Mouse (Mus musculus) kidney, postnatal 10 days (tissue): ENCODE measurements around the gene Tbc1d22b.

ENCODE experiments used
- DNase-seq: peaks from one replicate; pipeline ENCODE4 v3.0.0; 2021; ENCODE audit warnings: mixed read lengths

Tbc1d22b gene

DNA sequence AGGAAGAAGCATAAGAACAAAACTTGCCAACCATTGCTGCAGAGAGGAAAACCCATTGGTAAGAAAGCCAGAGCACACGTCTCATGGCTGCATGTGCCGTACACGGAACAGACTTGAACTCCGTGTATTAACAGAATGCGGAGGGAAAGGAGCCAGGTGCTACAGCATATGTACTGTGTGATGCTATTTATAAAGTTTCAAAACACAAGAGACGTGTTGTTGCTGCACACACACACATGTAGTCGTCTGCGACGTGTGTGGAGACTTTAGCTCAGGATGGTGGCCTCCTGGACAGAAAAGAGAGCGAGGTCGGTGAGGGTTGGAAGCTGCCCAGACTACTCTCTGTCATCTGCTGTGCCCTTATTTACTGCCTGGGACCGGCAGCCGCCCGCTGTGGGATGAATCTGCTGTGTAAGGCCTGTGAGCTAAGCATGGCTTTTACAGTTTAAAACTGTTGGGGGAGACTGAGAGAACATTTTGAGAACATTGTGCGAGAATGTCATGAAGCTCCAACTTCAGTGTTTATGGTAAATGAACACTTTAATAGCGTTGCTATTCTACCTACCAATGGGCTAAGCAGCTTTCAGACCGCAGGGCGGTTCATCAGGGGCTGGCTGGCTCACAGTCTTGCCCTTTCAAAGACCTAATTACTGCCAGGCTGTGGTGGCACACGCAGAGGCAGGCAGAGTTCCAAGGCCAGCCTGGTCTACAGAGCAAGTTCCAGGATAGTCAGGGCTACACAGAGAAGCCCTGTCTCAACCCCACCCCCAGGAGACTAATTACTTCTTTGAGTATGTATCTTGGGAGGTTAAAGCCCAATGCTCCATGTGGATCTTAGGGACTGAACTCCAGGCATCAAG is 6.5 kb upstream of the Tbc1d22b start:
- no peak for DNase-seq

GRCm38 (mm10) chr17:29544064-29544463 is 5.5 kb upstream of the Tbc1d22b start:
- no peak for DNase-seq

GRCm38 (mm10) chr17:29545241-29545640 is 4.3 kb upstream of the Tbc1d22b start:
- DNase-seq: peak; percentile 40

- DNase-seq: no peak
Measured at GRCm38 (mm10) chr17:29548494-29548893, 1.1 kb upstream of the Tbc1d22b start.

DNA sequence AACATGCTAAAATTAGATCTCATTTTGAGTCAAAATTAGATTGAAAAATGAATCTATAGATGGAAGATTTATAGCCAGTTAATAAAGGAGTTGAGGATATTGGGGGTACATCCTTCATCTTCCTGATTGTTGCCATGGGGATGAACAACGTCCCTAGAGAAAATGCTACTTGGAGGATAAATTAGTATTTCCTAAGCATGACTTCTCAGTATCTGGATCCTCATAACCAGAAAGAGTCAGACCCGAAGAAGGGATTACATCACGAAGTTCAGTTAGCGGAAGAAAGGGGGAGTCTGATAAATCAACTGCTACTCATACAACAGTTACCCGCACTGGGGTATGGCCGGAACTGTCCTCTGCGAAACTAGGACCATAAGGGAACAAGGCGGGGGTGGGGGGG is 591 bp upstream of the Tbc1d22b start:
- no peak for DNase-seq

DNA sequence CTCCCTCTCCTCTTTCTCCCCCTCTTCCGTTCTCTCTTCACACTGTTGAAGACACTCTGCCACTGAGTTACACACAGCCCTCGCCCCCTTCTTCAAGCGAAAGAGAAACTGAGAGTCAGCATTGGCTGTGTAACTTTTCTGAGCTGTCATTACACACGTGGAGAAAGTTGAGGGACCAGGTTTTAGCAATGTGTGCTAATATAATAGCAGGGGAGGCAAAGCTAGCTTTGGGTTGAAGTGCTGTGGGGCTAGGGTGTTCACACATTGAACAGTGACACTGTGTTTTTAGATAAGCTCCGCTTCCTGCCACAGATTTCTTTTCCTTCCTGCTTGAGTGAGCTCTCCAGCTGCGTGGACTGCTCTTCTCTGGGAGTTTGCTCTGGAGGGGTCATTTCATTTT is 1.4 kb downstream of the Tbc1d22b start:
- no peak for DNase-seq

GRCm38 (mm10) chr17:29552162-29552732 is 2.7 kb downstream of the Tbc1d22b start, which contains the start of gene Tmem217:
Tmem217 (minus strand) TSS chr17:29552385.
- DNase-seq: no peak

DNA sequence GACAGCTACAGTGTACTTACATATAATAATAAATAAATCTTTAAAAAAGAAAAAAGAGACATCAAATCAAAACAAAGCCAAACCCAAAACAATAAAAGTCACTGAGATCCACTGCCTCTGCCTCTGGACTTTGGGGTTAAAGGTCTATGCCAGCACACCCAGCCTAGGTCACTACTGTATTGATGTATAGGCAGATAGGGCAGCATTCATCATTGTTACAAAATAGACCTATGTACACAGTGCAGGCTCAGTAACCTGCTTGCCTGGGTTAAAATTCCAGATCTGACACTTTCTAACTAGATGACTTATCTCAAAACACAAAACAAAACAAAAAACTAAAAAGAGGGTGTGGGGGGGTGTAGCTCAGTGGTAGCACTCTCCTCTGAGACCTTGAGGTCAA is 4.6 kb downstream of the Tbc1d22b start:
- DNase-seq: no peak

DNA sequence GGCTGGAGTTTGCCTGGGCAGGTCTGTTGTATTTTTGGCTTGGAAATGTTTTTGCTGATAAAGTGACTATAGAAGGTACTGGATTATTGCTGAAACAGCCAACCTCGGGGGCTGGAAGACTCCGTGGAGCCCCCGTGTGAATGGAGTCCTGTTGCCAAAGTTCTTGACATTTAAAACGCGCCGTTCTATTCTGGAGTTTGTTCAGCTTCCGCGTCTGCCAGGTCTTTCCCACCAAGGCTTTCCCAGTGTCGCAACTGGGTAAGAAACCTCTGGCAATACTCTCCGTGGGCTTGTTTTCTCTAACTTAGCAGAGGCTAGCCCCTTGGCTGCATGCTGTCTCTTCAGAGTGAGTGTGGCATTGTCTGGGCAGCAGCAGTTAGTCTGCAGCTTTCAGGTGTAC is 6.9 kb downstream of the Tbc1d22b start:
- no peak for DNase-seq

GRCm38 (mm10) chr17:29556893-29557292 is 7.3 kb downstream of the Tbc1d22b start:
- DNase-seq: peak; percentile 60

DNA sequence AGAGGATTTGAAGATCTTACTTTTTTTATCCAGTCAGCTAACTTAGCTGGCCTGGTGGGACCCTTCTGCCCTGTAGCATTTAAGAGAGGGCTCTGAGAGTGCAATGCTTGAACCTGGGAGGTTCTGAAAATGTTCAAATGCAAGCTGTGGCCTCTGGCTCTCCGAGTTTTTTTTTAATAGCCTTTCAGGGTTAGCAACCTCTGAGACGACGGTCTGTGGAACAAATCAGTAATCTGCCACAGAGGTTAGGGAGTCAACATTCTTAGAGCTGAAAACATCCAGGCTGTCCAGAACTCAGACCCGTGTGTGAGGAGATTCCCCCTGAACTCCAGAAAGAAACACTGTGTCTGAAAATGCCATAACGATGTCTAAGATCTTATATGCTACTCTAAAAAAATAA is 8.9 kb downstream of the Tbc1d22b start:
- no peak for DNase-seq

- DNase-seq: no peak
Measured at GRCm38 (mm10) chr17:29565521-29565920, 15.9 kb downstream of the Tbc1d22b start.

GRCm38 (mm10) chr17:29568435-29568834 is 18.9 kb downstream of the Tbc1d22b start:
- DNase-seq: no peak

- DNase-seq: no peak
Measured at GRCm38 (mm10) chr17:29569831-29570230, 20.2 kb downstream of the Tbc1d22b start.

- DNase-seq: no peak
Measured at GRCm38 (mm10) chr17:29579579-29580126, 30.1 kb downstream of the Tbc1d22b start.

DNA sequence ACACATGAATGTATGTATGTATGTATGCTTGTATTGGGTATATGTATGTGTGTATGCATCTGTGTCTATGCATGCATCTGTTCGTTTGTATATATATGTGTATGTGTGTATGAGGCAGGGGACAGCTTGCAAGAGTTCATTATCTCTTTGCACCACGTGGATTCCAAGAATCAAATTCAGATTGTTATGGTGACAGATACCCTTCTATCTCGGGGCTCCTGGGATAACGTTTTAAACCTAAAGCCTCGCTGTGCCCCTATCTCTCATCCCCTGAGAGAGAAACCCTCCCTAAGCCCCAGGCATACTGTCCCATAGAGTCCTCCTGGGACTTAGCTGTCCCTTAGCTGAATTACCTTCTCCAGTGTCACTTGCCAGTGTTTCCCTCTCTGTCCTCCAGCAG is 34.0 kb downstream of the Tbc1d22b start:
- no peak for DNase-seq

- DNase-seq: no peak
Measured at GRCm38 (mm10) chr17:29584306-29584705, 34.7 kb downstream of the Tbc1d22b start.

DNA sequence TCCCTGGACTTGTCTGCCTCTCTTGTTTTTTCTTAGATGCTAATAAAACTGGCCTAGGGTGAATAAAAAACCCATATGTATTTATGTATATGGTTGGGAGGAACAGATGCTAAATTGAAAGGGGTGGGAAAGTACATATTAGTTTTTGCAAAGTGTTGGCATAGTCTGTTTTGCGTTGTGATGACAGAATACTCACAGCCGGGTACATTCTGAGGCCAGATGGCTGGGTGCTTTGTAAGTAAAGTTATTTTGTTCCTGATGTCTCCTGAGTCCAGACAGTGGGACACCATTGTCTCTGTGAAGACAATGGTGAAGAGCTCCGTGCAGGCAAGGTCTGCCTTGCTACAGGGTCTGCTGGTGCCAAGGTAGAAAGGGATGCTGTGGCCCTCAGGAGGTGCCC is 35.2 kb downstream of the Tbc1d22b start:
- DNase-seq: no peak

DNA sequence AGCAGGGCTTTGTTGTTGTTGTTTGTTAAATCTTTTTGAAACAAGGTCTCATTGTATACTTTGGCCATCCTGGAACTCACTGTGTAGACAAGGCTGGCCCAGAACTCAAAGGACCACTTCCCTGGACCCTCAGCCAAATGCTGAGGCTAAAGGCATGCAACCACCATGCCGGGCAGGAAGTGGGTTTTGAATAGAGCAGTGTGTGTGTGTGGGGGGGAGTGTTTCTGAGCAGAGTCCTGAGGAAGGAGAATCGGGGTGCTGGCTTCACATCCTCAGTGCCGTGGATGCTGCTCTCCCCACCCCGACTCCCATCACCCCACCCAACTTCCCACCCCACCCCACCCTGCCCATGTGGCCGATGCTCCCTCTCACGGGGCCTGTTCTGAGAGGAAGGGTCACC is 35.9 kb downstream of the Tbc1d22b start:
- no peak for DNase-seq

GRCm38 (mm10) chr17:29586921-29587320 is 37.3 kb downstream of the Tbc1d22b start:
- DNase-seq: no peak

DNA sequence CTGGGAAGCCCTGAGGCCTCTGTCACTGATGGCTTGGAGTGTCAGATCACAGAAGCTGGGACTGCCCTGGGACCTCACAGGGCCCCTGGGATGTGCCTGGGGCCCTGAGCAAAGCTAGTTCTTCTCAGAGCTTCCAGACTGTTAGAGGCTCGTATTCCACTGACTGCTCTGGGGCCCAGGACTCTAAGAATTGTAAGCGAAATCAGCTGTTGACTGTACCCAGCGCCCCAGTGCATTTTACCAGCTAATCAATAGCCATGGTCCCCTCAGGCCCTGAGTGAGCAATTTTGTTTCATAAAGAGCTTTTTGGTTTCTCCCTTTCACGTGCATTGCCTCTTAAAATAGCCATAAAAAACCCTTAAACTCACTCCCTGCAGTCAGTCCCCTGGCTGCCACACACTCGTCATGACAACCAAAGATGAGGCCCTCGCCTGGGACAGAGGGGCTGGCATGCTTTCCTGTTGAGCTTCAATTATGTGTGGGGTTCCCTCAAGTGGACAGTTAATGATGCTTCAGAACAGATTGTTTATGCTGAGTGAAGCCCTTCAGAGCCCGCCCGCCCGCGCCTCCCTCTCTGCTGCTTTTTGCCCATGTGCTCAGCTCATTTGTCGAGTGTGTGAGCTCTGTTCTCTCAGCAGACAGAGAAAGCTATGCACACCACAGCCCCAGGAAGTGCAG is 39.8 kb downstream of the Tbc1d22b start:
- no peak for DNase-seq

- DNase-seq: peak; percentile 25
Measured at GRCm38 (mm10) chr17:29595891-29596770, 46.5 kb downstream of the Tbc1d22b start.

GRCm38 (mm10) chr17:29596771-29597132 is 47.2 kb downstream of the Tbc1d22b start:
- no peak for DNase-seq
